Comparison of ENCODE assay signal across 8 mouse cellular contexts in the genomic region with DNA sequence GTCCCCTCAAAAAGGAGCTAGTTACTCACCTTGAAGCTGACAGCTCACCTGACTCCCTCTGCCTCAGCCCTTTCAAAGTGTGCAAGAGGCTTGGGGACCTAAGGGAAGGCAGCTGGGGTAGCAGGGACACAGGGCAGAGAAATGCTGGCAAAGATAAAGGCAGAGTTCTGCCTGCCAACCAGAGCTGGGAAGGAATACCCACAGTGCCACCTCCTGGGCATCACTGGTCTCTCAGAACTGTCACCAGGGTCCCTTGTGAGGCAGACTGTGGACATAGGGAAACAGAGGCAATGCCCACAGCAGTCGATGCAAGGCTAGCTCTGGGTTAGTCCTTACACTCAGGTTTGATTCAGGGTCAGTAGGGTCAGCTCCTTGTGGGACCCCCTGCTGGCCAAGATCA. TPM values are rescaled to one million over a fixed set of nuclear protein-coding genes. Genes with fewer than 3 reads are reported as not detected.
DNase-seq lines count a peak whose midpoint lies in the region; ATAC-seq and TF ChIP-seq lines count a peak whose summit lies in the region.

No protein-coding gene starts in this region.

- no peaks in the 10 kb centered on the region for H3K27me3 ChIP-seq in limb, embryonic 14.5 days (ENCODE audit: control insufficient read depth, insufficient read depth, low read length)
- H3K27me3 ChIP-seq in limb, embryonic 10.5 days (ENCODE audit: low read depth, poor library complexity, severe bottlenecking) = no peaks in the 10 kb centered on the region

- H3K4me2 ChIP-seq in limb, embryonic 14.5 days (replicated peaks; ENCODE audit: low read depth, low read length, severe bottlenecking) = no peak overlapping the region

- 73% methylated on average over 1 of the region's 1 CpGs for whole genome bisulfite sequencing in limb, embryonic 14.5 days
- WGBS in limb, embryonic 10.5 days = 81% methylated on average over 1 of the region's 1 CpGs

- H3K27ac ChIP-seq in limb, embryonic 14.5 days (replicated peaks; ENCODE audit: low read depth, low read length) = no peak overlapping the region
- H3K27ac ChIP-seq in limb, embryonic 10.5 days = no peak overlapping the region

- H3K9me3 ChIP-seq in limb, embryonic 14.5 days (ENCODE audit: control insufficient read depth, low read length) = no peaks in the 10 kb centered on the region
- H3K9me3 ChIP-seq in limb, embryonic 10.5 days (replicated peaks) = no peaks in the 10 kb centered on the region

- no peaks in the 10 kb centered on the region for H3K4me1 ChIP-seq in limb, embryonic 14.5 days (ENCODE audit: control insufficient read depth, insufficient read depth, low read length)
- no peaks in the 10 kb centered on the region; the same call in 1 of the 2 replicates for H3K4me1 ChIP-seq in limb, embryonic 10.5 days

- ATAC-seq in limb, embryonic 14.5 days (ENCODE audit: low FRiP score, low read depth) = no peak
- ATAC-seq in megakaryocyte progenitor cell, adult 5-6 weeks (replicated peaks; ENCODE audit: poor library complexity) = peak; percentile 90
- no peak for ATAC-seq in megakaryocyte, adult 5-6 weeks (ENCODE audit: poor library complexity, severe bottlenecking)

- H3K36me3 ChIP-seq in limb, embryonic 14.5 days (ENCODE audit: control insufficient read depth, insufficient read depth, low read length) = no peaks in the 10 kb centered on the region
- H3K36me3 ChIP-seq in limb, embryonic 10.5 days = no peaks in the 10 kb centered on the region

- TF ChIP-seq POLR2A in limb, embryonic 14.5 days (IDR thresholded peaks at IDR 0.05; ENCODE audit: borderline replicate concordance, extremely low read depth, insufficient read depth, insufficient read length) = no peak

- DNase-seq in embryo, embryonic 10.5 days (ENCODE audit: low spot score) = peak; percentile 8
- DNase-seq in embryo, embryonic 10 days (ENCODE audit: low spot score) = no peak
- peak; percentile 9 for DNase-seq in limb, embryonic 14.5 days (ENCODE audit: low spot score)
- DNase-seq in limb, embryonic 10.5 days (ENCODE audit: low spot score) = no peak
- DNase-seq in adrenal gland, postnatal 14 days = peak; percentile 82
- DNase-seq in gastrocnemius, postnatal 25 days = peak; percentile 54

- H3K9ac ChIP-seq in limb, embryonic 14.5 days (ENCODE audit: low read depth, low read length, severe bottlenecking) = no peak overlapping the region

- no peak overlapping the region for H3K4me3 ChIP-seq in limb, embryonic 14.5 days (replicated peaks; ENCODE audit: low read length)
- no peak overlapping the region for H3K4me3 ChIP-seq in limb, embryonic 10.5 days

RNA-seq across cellular contexts. Expression of a gene that starts 39.8 kb away (rescaled TPM):
- polyA plus RNA-seq in limb, embryonic 14.5 days (2012; rRNA removed) = 3.1 and 3.5 TPM in 2 replicates
- polyA plus RNA-seq in limb, embryonic 14.5 days (2014; fragmentation: Nextera tagmentation; extraction: Ambion mirVana) = 1.5 TPM in 2 replicates
- polyA plus RNA-seq in limb, embryonic 10.5 days (2016; fragmentation: Nextera tagmentation; extraction: Ambion mirVana) = 0.35 and 0.68 TPM in 2 replicates
- 14.8 and 16.8 TPM in 2 replicates for total RNA-seq in adrenal gland, postnatal 14 days (2021)
- 100 to 1,000 TPM; 115 to 121 TPM for total RNA-seq in gastrocnemius, postnatal 25 days (2021)
- total RNA-seq in megakaryocyte progenitor cell, adult 5-6 weeks (2015) = 1.2 and 1.8 TPM in 2 replicates
- 0.83 and 1.7 TPM in 2 replicates for total RNA-seq in megakaryocyte progenitor cell, adult 5-6 weeks (2017)
- 0.38 and 0.71 TPM in 2 replicates for total RNA-seq in megakaryocyte, adult 5-6 weeks (2015)
- total RNA-seq in megakaryocyte, adult 5-6 weeks (2017) = 0.59 and 1.3 TPM in 2 replicates

Comparison
In these comparisons a context has a peak if more than half of its experiments do, and no peak if none do; other contexts are left out.
1. DNase-seq: peak in embryo, embryonic 10.5 days (single experiment), limb, embryonic 14.5 days (single experiment), adrenal gland, postnatal 14 days (single experiment) and gastrocnemius, postnatal 25 days (single experiment); none in embryo, embryonic 10 days (single experiment) and limb, embryonic 10.5 days (single experiment).